Mouse (Mus musculus) cortical plate, adult 2 months (tissue): ENCODE measurements around the gene Gm20671.
"Not testable (repeated sequence)": the region's sequence is repeated elsewhere in the genome, so short reads cannot be mapped to it uniquely, and the experiment has no call there.

ENCODE experiments used
- CTCF ChIP-seq: fragments of 200-500 bp; IDR thresholded peaks from 2 replicates; pipeline ENCODE4 v1.5.1; 2011; ENCODE audit warnings: mild to moderate bottlenecking, control low read depth, low read length; ENCODE audit not compliant: insufficient read depth; ENCODE audit errors: extremely low read depth
- POLR2A ChIP-seq: fragments of 200-500 bp; IDR thresholded peaks from 2 replicates; pipeline ENCODE4 v1.6.1; 2011; ENCODE audit warnings: mild to moderate bottlenecking, low read length, control low read depth; ENCODE audit not compliant: insufficient read depth; ENCODE audit errors: extremely low read depth

- TF ChIP-seq CTCF, POLR2A: not testable (repeated sequence)
These were observed 101.5 kb downstream of the Gm20671 start for GRCm38 (mm10) chr5:32725397-32725796.
